Mouse (Mus musculus): Measurements from ENCODE around the gene Tmem183a.

DNA sequence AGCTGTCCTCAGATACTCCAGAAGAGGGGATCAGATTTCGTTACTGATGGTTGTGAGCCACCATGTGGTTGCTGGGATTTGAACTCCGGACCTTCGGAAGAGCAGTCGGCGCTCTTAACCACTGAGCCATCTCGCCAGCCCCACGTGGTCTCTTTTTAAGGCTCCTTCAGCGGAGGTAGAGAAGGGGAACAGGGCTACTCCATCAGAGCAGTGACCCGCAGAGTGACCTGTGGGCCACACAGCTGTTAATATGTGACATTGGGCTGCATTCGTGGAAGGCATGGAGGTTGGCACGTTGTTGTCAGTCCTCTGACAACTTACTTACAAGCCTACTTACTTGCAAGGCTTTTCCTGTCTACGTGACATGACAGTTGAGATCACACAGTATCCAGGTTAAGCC lies 36.4 kb upstream of the Tmem183a start:
- TF ChIP-seq POLR2A (IDR thresholded peaks at IDR 0.05; ENCODE audit: insufficient read depth, low read depth, low read length) (no peak), CTCF (IDR thresholded peaks at IDR 0.05; ENCODE audit: insufficient read depth, low read depth, low read length) (no peak)
